Mouse (Mus musculus) spleen, adult 2 months (tissue): Measurements from ENCODE around the gene Tubb3.

Experiments used
- CTCF ChIP-seq: fragments of 200-500 bp; IDR thresholded peaks from 2 replicates; pipeline ENCODE4 v1.5.1; 2011; ENCODE audit warnings: mild to moderate bottlenecking, inconsistent platforms; ENCODE audit not compliant: insufficient read depth, insufficient read length, insufficient replicate concordance; ENCODE audit errors: extremely low read depth
- POLR2A ChIP-seq: fragments of 200-500 bp; IDR thresholded peaks from 2 replicates; pipeline ENCODE4 v1.6.1; 2011; ENCODE audit warnings: low read depth, low read length, inconsistent platforms

DNA sequence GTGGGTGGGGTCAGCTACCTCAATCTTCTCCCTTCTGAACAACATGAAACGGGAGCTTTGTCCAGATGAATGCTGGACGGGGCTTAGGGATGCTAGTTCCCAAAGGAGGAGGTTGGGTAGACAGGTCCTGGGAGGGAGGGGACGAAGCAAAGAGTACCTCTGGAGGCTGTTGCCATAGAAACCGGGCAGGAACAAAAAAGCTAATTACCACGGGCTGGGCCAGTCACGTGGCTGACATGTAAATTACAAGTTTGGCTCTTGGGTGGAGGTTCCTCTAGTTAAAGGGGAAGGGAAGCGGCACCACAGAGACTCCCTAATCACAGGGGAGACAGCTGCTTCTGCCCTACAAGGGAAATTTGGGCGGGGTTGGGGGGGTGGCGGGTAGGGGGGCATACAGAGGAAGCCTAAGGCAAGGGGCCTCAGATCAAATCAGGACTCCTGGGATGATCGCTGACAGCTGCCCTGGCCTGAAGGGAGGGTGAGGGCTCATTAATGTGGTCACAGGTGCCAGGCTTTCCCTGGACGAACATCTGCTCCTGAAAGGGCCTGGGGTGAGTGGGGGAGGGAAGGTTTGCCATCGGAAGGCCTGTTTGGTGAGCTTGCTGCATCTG is 1.4 kb downstream of the Tubb3 start:
- TF ChIP-seq CTCF (no peak), POLR2A (no peak)
